Mouse (Mus musculus) neural tube, embryonic 15.5 days (tissue): ENCODE data around the gene Zfp451. TPM values are rescaled to one million over a fixed set of nuclear protein-coding genes. Genes with fewer than 3 reads are reported as not detected.

ENCODE experiments used
- polyA plus RNA-seq: library from polyadenylated mRNA; unstranded; fragments of >200 nt; fragmentation: Nextera tagmentation; extraction: Ambion mirVana; gene quantifications from 2 replicates; pipeline ENCODE4 v1.2.1, GENCODE M21; 2015

Zfp451 gene
- polyA plus RNA-seq, 1 experiment from 2014 or later = 36.1 TPM

Other genes starting within 250 kb of the Zfp451 start
- 21.3 and 28.0 TPM in 2 replicates for gene Prim2, start 144.8 kb downstream of the Zfp451 start, polyA plus RNA-seq
- gene Rab23, start 94.7 kb downstream of the Zfp451 start, polyA plus RNA-seq = 31.1 and 32.4 TPM in 2 replicates
- gene Bag2, start 56.8 kb downstream of the Zfp451 start, polyA plus RNA-seq = 24.2 and 29.9 TPM in 2 replicates
- 65.4 and 71.6 TPM in 2 replicates for gene Bend6, start 93.2 kb upstream of the Zfp451 start, polyA plus RNA-seq
- 36.0 and 38.0 TPM in 2 replicates for gene Dst, start 93.6 kb upstream of the Zfp451 start, polyA plus RNA-seq